Mouse (Mus musculus) brown adipose tissue, adult 24 weeks (tissue): Measurements from ENCODE around the gene Hoxb9. TPM values are rescaled to one million over a fixed set of nuclear protein-coding genes. Genes with fewer than 3 reads are reported as not detected.

Source experiments
- H3K27ac ChIP-seq: fragments of 200-500 bp; replicated peaks from 2 replicates; pipeline ENCODE4 v1.5.1; 2012; ENCODE audit warnings: low read depth, mild to moderate bottlenecking, low read length
- H3K4me1 ChIP-seq: fragments of 200-500 bp; 2 replicates; pipeline ENCODE4 v1.6.1; 2012; ENCODE audit warnings: low read length, mixed read lengths; ENCODE audit not compliant: control insufficient read depth, insufficient read depth, insufficient read length
- H3K4me3 ChIP-seq: fragments of 200-500 bp; 2 replicates; pipeline ENCODE4 v1.5.1; 2012; ENCODE audit warnings: low read depth, mild to moderate bottlenecking, low read length, moderate library complexity; ENCODE audit not compliant: insufficient read depth
- polyA plus RNA-seq: library from polyadenylated mRNA; stranded (reverse); fragments of >200 nt; gene quantifications from 2 replicates; pipeline ENCODE4 v1.2.4, GENCODE M21; 2012; ENCODE audit not compliant: missing spikeins, insufficient read depth, insufficient read length

The Hoxb9 gene
- polyA plus RNA-seq, 1 experiment = not detected

- peak overlapping the region; percentile 40 for H3K4me3 ChIP-seq
- no peak overlapping the region for H3K27ac ChIP-seq
Observed at GRCm38 (mm10) chr11:96277151-96278044, 6.1 kb downstream of the Hoxb9 start.

DNA sequence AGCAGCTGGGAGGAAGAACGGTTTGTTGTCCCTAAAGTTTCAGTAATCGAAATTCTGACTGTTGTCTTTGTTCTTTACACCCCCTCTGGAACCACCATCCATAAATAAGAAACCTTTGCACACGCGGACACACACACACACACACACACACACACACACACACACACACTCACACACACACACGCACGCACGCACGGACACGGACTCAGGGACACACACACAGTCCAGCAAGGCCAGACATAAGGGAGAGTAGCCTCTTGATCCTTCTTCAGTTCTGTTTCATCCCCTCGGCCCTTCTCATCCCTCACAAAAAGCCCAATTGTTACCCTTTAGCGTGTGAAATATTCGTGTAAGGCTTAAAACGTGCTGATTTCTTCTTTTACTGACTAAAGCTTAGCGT lies 7.1 kb downstream of the Hoxb9 start:
- no peak overlapping the region for H3K27ac ChIP-seq
- no peaks in the 10 kb centered on the region for H3K4me1 ChIP-seq
- peak overlapping the region; percentile 2 for H3K4me3 ChIP-seq

More at GRCm38 (mm10) chr11:96277151-96278044, 6.1 kb downstream of the Hoxb9 start:
- H3K4me1 ChIP-seq = no peaks in the 10 kb centered on the region

DNA sequence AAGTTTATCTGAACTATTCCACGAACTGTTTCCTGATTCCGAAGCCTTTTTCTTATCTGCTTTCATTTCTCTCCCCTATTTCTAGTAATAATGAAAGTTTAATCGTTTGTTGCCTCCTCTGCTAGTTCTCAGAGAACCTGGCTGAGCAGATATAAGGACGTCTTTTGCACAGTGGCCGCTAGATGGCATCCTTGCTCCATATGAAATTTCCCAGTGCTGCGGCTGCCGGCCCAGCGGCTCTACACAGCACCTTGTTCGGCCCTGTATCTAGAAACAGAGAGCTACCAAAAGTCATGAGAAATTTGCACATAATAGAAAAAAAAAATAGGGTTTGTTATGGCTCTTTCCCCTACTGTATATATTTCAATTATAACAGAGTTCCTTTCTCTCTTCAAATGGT lies 7.5 kb downstream of the Hoxb9 start:
- Histone ChIP-seq H3K27ac (no peak overlapping the region), H3K4me3 (no peak overlapping the region), H3K4me1 (no peaks in the 10 kb centered on the region)

DNA sequence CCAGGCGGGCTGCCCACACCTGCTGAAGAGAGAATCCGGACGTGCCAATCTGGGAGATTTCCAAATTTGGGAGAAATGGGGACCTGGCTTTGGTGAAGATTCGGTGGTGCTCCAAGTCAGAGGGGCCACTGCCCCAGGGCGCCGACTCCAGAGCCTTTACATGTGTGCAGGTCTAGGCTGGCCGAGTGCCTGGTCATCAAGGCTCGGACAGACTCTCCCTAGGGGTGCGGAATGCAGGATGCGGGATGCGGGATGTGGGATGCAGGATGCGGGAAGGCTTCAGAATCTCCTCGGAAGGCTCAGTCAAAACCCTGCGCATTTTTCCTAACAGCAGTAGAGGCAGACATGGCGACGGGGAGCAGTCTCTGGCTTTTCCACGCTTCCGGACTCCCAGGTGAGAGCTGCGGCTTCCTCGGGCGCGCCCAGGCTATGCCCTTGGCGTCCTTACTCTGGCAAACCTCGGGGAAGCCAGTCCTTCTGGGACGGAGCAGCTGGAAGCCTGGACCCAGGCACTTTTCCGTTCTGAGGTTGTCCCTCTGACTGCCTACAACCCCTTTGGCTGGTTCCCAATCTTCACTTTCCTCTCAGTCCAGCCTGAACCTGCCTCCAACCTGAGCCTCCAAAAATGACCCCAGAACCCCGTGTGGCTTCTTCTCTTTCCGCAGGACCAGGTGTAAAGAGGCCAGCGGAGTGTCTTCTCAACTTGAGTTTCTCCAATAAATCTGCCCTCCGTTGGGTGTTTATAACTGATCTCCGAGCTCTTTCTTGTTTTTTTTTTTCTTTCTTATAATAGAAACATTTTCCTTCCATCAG lies 8.4 kb downstream of the Hoxb9 start:
- H3K4me1 ChIP-seq = no peaks in the 10 kb centered on the region
- peak overlapping the region; percentile 28; the same call in 1 of the 2 replicates for H3K4me3 ChIP-seq
- no peak overlapping the region for H3K27ac ChIP-seq

- Histone ChIP-seq H3K4me1 (no peaks in the 10 kb centered on the region), H3K4me3 (peak overlapping the region; percentile 35; the same call in 1 of the 2 replicates), H3K27ac (no peak overlapping the region)
Observed at GRCm38 (mm10) chr11:96280399-96281378, 9.4 kb downstream of the Hoxb9 start.

- H3K4me1 ChIP-seq = no peaks in the 10 kb centered on the region
- H3K4me3 ChIP-seq = peak overlapping the region; percentile 35
- no peak overlapping the region for H3K27ac ChIP-seq
Observed at GRCm38 (mm10) chr11:96281396-96281795, 10.1 kb downstream of the Hoxb9 start.

- H3K27ac ChIP-seq = no peak within 1 kb of the TSS
- H3K4me3 ChIP-seq = peak within 1 kb of the TSS; percentile 58
- H3K4me1 ChIP-seq = no peaks in the 10 kb centered on the region
Observed at GRCm38 (mm10) chr11:96281855-96282570, 10.8 kb downstream of the Hoxb9 start, which contains the start of gene Hoxb8. Gene Hoxb8 (plus strand): TSS chr11:96281905.

DNA sequence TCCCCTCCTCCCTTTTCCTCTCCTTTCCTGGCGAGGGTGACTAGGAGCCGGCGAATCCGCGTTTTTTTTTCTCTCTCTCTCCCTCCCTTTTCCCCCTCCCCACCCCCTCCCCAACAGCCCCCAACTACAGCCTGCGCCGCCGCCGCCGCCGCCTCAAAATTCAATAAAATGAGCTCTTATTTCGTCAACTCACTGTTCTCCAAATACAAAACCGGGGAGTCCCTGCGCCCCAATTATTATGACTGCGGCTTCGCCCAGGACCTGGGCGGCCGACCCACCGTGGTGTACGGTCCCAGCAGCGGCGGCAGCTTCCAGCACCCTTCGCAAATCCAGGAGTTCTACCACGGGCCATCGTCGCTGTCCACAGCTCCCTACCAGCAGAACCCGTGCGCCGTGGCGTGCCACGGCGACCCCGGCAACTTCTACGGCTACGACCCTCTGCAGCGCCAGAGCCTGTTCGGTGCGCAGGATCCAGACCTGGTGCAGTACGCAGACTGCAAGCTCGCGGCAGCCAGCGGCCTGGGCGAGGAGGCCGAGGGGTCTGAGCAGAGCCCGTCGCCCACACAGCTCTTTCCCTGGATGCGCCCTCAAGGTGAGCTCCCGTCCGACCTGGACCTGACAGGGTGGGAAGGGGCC lies 11.7 kb downstream of the Hoxb9 start:
- H3K4me1 ChIP-seq = no peaks in the 10 kb centered on the region
- H3K27ac ChIP-seq = no peak overlapping the region
- peak overlapping the region; percentile 58 for H3K4me3 ChIP-seq

DNA sequence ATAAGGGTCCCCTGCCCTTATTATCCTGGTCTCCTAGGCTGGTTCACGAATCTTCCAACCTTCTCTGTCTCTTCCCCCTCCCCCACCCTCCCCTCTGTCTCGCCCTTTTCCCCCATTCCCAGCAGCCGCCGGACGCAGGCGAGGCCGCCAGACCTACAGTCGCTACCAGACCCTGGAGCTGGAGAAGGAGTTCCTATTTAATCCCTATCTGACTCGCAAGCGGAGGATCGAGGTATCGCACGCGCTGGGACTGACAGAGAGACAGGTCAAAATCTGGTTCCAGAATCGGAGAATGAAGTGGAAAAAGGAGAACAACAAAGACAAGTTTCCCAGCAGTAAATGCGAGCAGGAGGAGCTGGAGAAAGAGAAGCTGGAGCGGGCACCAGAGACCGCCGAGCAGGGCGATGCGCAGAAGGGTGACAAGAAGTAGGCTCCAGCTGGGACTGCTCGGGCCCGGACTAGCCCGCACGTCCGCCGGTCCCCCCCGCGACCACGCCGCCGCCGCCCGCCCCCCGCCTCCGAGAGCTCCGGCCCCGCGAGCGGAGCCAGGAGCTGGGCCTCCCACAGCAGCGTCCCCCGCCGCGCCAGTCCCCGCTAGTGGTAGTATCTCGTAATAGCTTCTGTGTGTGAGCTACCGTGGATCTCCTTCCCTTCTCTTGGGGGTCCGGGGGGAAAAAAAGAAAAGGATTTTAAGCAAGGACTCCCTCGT lies 12.9 kb downstream of the Hoxb9 start:
- peak overlapping the region; percentile 96 for H3K27ac ChIP-seq

DNA sequence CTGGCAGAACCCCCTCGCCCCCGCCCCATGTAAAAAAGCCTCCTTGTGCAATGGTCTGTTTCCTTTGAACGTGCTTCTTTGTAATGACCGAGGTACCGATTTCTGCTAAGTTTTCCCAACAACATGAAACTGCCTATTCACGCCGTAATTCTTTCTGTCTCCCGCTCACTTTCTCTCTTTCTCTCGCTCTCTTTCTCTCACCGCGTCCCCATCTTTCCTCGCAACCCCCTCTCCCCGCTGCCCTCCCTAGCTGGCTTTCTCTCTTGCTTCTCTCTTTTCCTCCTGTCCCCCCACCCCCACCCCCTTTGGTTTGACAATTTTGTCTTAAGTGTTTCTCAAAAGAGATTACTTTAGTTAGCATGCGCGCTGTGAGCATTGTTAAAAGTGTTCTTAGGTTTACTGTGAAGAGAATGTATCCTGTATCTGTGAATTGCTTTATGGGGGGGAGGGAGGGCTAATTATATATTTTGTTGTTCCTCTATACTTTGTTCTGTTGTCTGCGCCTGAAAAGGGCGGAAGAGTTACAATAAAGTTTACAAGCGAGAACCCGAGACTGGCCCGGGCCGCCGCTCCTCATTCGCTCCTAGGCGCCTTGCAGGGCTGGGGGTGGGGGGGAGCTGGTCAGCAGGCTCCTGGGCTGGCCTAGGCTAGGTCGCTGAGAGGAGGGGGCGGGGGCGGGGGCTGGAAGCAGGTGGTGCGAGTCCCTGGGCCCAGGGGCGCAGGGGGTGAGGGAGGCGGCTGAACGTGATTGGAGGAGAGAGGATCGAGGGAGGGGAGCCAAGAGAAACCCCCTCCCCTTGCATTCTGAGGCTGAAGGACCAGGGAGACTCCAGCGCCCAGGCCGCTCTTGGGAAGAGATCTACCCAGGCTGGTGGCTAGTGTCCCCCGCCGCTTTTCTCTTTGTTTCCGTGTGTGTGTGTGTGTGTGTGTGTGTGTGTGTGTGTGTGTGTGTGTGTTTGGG lies 13.8 kb downstream of the Hoxb9 start:
- Histone ChIP-seq H3K4me3 (peak overlapping the region; percentile 77), H3K27ac (peak overlapping the region; percentile 95), H3K4me1 (no peaks in the 10 kb centered on the region)

More for the DNA sequence above, 12.9 kb downstream of the Hoxb9 start:
- no peaks in the 10 kb centered on the region for H3K4me1 ChIP-seq
- H3K4me3 ChIP-seq = peak overlapping the region; percentile 77

DNA sequence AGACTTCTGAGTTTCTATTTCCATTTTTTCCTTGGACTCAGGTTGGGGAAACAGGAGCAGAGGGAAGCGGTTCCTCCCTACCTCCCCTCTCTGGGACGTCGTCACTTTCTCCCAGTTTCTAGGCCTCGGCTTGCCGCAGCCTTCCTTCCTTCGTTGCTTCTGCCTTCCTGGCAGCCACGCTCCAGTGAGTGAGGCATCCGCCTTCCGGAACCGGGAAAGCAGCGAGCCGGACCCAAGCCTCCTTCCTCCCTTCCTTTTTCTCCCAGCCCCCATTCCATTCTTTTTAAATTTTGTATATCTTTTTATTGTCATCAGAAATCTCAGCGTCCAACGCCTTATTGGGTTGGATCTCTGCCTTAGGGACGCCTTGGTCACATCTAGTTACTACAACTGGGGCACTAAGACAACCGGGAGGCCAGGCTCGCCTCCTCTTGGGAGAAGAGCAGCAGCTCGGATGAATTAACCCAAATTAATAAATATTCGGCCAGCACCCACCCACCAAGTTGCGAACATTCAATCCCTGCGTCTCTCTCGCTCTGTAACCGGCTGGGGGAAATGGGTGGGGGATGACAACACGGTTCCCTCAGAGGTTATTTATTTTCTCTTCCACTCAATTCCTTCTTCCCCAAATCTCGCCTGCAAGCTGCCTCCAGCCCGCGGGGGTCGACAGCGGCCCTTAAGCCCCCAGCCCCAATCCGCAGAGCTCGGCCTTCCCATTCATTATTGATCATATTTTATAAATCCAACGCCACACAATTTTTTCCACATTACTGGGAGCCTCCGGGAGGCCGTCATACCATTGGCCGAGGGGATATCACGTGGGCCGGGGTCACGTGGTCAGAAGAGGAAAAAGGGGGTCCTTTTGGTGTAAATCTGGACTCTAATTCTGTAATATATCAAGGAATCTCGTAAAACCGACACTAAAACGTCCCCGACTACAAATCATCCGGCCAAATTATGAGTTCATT lies 14.8 kb downstream of the Hoxb9 start, which contains the start of gene Hoxb7:
Gene Hoxb7 (plus strand): TSS at position 853 of the 968 bp plus-strand sequence.
- Histone ChIP-seq H3K4me1 (no peaks in the 10 kb centered on the region), H3K27ac (peak within 1 kb of the TSS; percentile 95), H3K4me3 (peak within 1 kb of the TSS; percentile 77)
